Mouse (Mus musculus) natural killer cell, adult 2 months (primary cell): Measurements from ENCODE around the gene Olfr178.

ENCODE experiments used
- DNase-seq, 2 experiments: peaks; one replicate each; pipeline ENCODE4 v3.0.0; 2022; ENCODE audit warnings: low spot score in 2 of 2

Olfr178 gene

GRCm38 (mm10) chr16:58891963-58892362, at the start of gene Olfr178:
Gene Olfr178, minus strand, starts transcription at chr16:58892063.
- DNase-seq = no peak

DNA sequence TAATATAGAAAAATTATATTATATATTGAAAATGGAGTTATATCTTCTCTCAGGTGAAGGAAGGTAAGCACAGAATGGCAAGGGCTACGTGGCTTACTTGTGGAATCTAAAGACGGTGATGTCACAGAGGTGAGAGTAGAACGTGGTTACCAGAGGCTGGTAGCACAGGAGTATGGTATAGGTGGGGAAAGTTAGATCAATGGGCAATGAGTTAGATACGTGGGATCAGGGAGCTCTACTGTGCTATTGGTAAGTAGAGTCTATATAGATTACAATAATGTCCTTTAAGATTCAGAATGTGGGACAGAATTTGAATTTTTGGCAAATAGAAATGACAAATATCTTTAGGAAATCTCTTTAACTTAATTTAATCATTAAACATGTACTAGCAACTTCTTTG, 37.4 kb upstream of the Olfr178 start, which contains the start of gene Olfr180:
Gene Olfr180, minus strand, starts transcription at position 101 of the 400 bp plus-strand sequence.
- no peak for DNase-seq

GRCm38 (mm10) chr16:58928655-58929054, 36.8 kb upstream of the Olfr178 start, which contains the start of gene Olfr181:
Gene Olfr181, minus strand, starts transcription at chr16:58928755.
- no peak for DNase-seq

GRCm38 (mm10) chr16:58884416-58884815, 7.4 kb downstream of the Olfr178 start:
- DNase-seq = no peak

GRCm38 (mm10) chr16:58874668-58875067, 17.2 kb downstream of the Olfr178 start, which contains the start of gene Olfr177:
Gene Olfr177, minus strand, starts transcription at chr16:58874768.
- DNase-seq = no peak

DNA sequence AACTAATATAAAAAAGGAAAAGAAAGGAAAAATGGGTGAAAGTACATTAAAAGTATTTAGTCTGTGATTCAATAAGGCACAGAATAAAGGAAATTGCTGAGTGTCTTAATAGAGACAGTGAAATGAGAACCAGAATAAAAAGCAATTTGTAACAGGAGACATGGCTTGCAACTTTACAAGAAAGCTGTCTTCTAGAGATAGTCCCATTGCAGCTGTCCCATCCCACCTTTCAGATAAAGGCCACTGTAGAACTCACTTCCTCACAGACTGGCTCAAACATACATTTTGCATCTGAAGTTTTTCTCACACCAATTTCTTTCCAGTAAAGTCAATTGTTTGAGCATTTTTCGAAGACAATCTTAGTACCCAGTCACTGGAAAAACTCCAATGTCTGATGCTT, 30.4 kb downstream of the Olfr178 start:
- no peak for DNase-seq

DNA sequence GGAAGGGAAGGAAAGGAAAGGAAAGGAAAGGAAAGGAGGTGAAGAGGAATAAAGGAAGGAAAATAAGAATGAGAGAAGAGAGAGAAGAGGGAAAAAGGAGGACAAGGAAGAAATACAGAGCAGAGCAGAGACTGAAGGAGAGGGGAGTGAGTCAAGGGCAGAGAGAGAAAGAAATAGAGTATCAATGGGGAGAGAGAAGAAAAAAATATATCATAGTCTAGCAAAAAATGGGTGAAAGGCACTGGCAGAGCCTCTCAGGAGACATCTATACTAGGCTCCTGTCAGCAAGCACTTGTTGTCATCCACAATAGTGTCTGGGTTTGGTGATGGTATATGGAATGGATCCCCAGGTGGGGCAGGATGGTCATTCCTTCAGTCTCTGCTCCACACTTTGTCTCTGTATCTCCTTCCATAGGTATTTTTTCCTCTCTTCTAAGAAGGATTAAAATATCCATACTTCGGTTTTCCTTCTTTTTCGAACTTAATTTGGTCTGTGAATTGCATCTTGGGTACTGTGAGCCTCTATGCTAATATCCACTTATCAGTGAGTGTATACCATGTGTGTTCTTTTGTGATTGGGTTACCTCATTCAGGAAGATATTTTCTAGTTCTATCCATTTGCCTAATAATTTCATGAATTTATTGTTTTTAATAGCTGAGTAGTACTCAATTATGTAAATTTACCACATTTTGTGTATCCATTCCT, 31.7 kb downstream of the Olfr178 start:
- no peak for DNase-seq
